Mouse (Mus musculus) urinary bladder, adult 18-20 months (tissue): ENCODE measurements around the gene Ces1e.
A peak's percentile ranks its signal among the peaks of the same experiment; 100 is the strongest.

Experiments
- DNase-seq, 2 experiments: peaks; one replicate each; pipeline ENCODE4 v3.0.0; 2022; ENCODE audit warnings: low spot score in 2 of 2, mixed read lengths in 2 of 2

The Ces1e gene

GRCm38 (mm10) chr8:93176593-93176992, 52.8 kb downstream of the Ces1e start:
- DNase-seq, result no peak

GRCm38 (mm10) chr8:93174554-93174953, 54.9 kb downstream of the Ces1e start:
- DNase-seq, result no peak

GRCm38 (mm10) chr8:93171846-93172590, 57.4 kb downstream of the Ces1e start:
- peak in 1 of 2 experiments; percentile 61 for DNase-seq

GRCm38 (mm10) chr8:93163363-93163762, 66.1 kb downstream of the Ces1e start:
- DNase-seq, result no peak

DNA sequence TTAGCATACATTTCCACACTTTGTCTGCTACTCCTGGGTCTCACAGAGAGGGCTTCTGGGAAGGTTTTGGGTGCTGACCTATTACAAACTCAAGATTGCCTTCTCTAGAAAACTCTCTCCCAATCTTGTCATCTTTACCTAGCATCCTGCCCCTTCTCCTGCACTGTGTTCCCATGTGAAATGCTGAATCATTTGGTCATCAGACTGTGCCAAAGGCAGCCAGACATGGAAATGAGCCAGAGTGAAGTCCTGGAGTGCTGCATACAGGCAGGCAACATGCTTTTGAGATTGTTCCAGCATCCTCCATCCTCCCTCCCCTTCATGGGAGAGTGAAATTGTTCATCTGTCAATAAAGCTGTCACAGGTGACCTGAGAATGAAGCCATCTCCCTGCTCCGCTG, 78.0 kb downstream of the Ces1e start:
- no peak for DNase-seq
